Mouse (Mus musculus): ENCODE data around the gene Ttyh3. TPM values are rescaled to one million over a fixed set of nuclear protein-coding genes. Genes with fewer than 3 reads are reported as not detected.

Ttyh3 gene
- total and polyA plus RNA-seq, 3 experiments = 5.9 to 35.7 TPM; not detected in 1

DNA sequence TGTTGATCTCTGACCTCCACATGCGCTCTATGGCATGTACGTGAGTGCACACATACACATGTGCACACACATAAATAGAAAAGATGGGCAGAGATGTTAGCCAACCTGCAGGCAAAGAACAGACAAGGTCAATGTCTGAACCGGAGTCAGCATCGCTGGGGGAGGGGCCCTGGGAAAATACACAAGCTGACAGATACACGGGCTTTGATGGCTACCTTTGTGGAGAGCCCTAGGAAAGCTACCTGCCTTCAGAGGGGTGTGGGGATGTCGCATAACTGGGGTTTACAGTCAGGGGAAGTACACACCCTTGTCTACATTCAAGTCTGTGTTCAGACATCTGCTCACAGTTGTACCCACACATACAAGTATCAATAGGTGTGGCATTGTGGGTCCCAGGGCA is 10.3 kb downstream of the Ttyh3 start:
- no peak for DNase-seq (ENCODE audit: low read depth, low spot score)
- Histone ChIP-seq H3K27me3 (ENCODE audit: control insufficient read depth in 1 of 2, insufficient read depth in 2 of 2, low read length in 2 of 2) (no peaks in the 10 kb centered on the region), H3K27ac (ENCODE audit: control insufficient read depth, low read depth, low read length) (no peak overlapping the region), H3K9ac (ENCODE audit: control insufficient read depth, low read depth, low read length, poor library complexity, severe bottlenecking) (no peak overlapping the region), H3K4me1 (ENCODE audit: control insufficient read depth in 1 of 2, insufficient read depth in 2 of 2, low read length in 2 of 2) (peaks cover 5 to 16% of the 10 kb centered on the region in 2 experiments), H3K4me3 (ENCODE audit: control insufficient read depth in 1 of 2, insufficient read depth in 1 of 2, low read depth in 2 of 2, low read length in 2 of 2) (no peak overlapping the region), H3K9me3 (replicated peaks; ENCODE audit: insufficient read depth, low read length) (no peaks in the 10 kb centered on the region), H3K79me2 (ENCODE audit: control insufficient read depth, insufficient read depth, low read length, poor library complexity) (no peaks in the 10 kb centered on the region), H3K36me3 (ENCODE audit: control insufficient read depth in 1 of 2, insufficient read depth in 2 of 2, low read length in 2 of 2) (peaks cover 0 to 9% of the 10 kb centered on the region in 2 experiments; a peak in 2 of 4 replicates)
- TF ChIP-seq RAD21 (IDR thresholded peaks at IDR 0.05; ENCODE audit: low read depth, low read length) (no peak), MYB (IDR thresholded peaks at IDR 0.05; ENCODE audit: low read depth, low read length) (no peak), MEF2A (IDR thresholded peaks at IDR 0.05; ENCODE audit: extremely low read depth, insufficient replicate concordance, low read depth, low read length, poor library complexity, severe bottlenecking) (no peak), TCF12 (IDR thresholded peaks at IDR 0.05; ENCODE audit: low read depth, low read length) (no peak), ELF1 (IDR thresholded peaks at IDR 0.05; ENCODE audit: low read depth, low read length) (no peak), ZC3H11A (IDR thresholded peaks at IDR 0.05; ENCODE audit: low read depth, low read length) (no peak), TAL1 (IDR thresholded peaks at IDR 0.05; ENCODE audit: low read length) (no peak), ZNF384 (IDR thresholded peaks at IDR 0.05; ENCODE audit: low read depth, low read length) (no peak), CHD2 (IDR thresholded peaks at IDR 0.05; ENCODE audit: low read length) (no peak), JUND (IDR thresholded peaks at IDR 0.05; ENCODE audit: low read depth, low read length) (no peak), HCFC1 (IDR thresholded peaks at IDR 0.05; ENCODE audit: low read depth, low read length) (no peak), TBP (IDR thresholded peaks at IDR 0.05; ENCODE audit: low read depth, low read length) (no peak), ETS1 (IDR thresholded peaks at IDR 0.05; ENCODE audit: low read depth, low read length) (no peak), GATA1 (IDR thresholded peaks at IDR 0.05; ENCODE audit: low read depth, low read length) (no peak), NELFE (IDR thresholded peaks at IDR 0.05; ENCODE audit: low read depth, low read length) (no peak), MAFK (IDR thresholded peaks at IDR 0.05; ENCODE audit: borderline replicate concordance, low read depth, low read length) (no peak)

DNA sequence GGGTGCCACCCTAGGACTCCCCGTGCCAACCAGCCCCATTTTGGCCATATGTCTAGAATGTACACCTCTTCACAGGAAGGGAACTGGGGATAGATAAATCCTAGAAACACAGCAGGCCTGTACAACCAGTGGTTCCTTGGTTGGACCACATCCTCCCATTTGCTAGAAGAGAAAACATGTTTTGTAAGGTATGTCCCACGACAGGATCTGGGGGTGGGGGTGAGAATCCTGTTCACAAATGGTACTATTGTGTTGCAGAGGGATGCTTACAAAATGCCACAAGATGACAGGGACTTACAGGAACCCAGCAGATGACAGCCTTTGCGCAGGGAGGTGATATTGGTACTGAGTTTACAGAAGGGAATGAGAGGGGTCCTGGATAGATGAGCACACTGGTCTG is 10.8 kb downstream of the Ttyh3 start:
- no peak overlapping the region for H3K4me3 ChIP-seq (ENCODE audit: control insufficient read depth in 1 of 2, insufficient read depth in 1 of 2, low read depth in 2 of 2, low read length in 2 of 2)
- H3K27ac ChIP-seq (ENCODE audit: control insufficient read depth, low read depth, low read length) = no peak overlapping the region
- peaks cover 5 to 16% of the 10 kb centered on the region in 2 experiments for H3K4me1 ChIP-seq (ENCODE audit: control insufficient read depth in 1 of 2, insufficient read depth in 2 of 2, low read length in 2 of 2)

More for the DNA sequence above, 10.8 kb downstream of the Ttyh3 start:
- no peak for TF ChIP-seq MYC (IDR thresholded peaks at IDR 0.05; ENCODE audit: low read depth, low read length)
- TF ChIP-seq GATA1 (IDR thresholded peaks at IDR 0.05; ENCODE audit: low read depth, low read length) = no peak
- TF ChIP-seq TCF12 (IDR thresholded peaks at IDR 0.05; ENCODE audit: low read depth, low read length) = no peak
- TF ChIP-seq SIN3A (IDR thresholded peaks at IDR 0.05; ENCODE audit: low read length) = no peak
- no peak for TF ChIP-seq UBTF (IDR thresholded peaks at IDR 0.05; ENCODE audit: borderline replicate concordance, insufficient read depth, low read depth, low read length)
- no peak for TF ChIP-seq ELF1 (IDR thresholded peaks at IDR 0.05; ENCODE audit: low read depth, low read length)
- TF ChIP-seq CTCF (IDR thresholded peaks at IDR 0.05 in 2 of 3, conservative IDR thresholded peaks at IDR 0.05 in 1 of 3; ENCODE audit: control insufficient read depth in 1 of 3, insufficient read depth in 1 of 3, low read depth in 2 of 3, low read length in 3 of 3, poor library complexity in 1 of 3, severe bottlenecking in 1 of 3) = no peak
- no peak for TF ChIP-seq MAZ (IDR thresholded peaks at IDR 0.05; ENCODE audit: low read depth, low read length)
- no peak for TF ChIP-seq ZKSCAN1 (IDR thresholded peaks at IDR 0.05; ENCODE audit: low read depth, low read length)
- no peak for TF ChIP-seq E2F4 (IDR thresholded peaks at IDR 0.05; ENCODE audit: borderline replicate concordance, low read depth, low read length)
- TF ChIP-seq RCOR1 (IDR thresholded peaks at IDR 0.05; ENCODE audit: low read depth, low read length) = no peak
- TF ChIP-seq HCFC1 (IDR thresholded peaks at IDR 0.05; ENCODE audit: low read depth, low read length) = no peak
- no peak for TF ChIP-seq RAD21 (IDR thresholded peaks at IDR 0.05; ENCODE audit: low read depth, low read length)
- TF ChIP-seq GABPA (IDR thresholded peaks at IDR 0.05; ENCODE audit: low read depth, low read length) = no peak
- no peak for TF ChIP-seq CHD2 (IDR thresholded peaks at IDR 0.05; ENCODE audit: low read length)
- TF ChIP-seq NELFE (IDR thresholded peaks at IDR 0.05; ENCODE audit: low read depth, low read length) = no peak
- no peak for TF ChIP-seq POLR2A (IDR thresholded peaks at IDR 0.05; ENCODE audit: control insufficient read depth in 1 of 2, insufficient read depth in 1 of 2, low read depth in 1 of 2, low read length in 2 of 2, poor library complexity in 1 of 2)
- no peak for TF ChIP-seq MEF2A (IDR thresholded peaks at IDR 0.05; ENCODE audit: extremely low read depth, insufficient replicate concordance, low read depth, low read length, poor library complexity, severe bottlenecking)
- TF ChIP-seq USF2 (IDR thresholded peaks at IDR 0.05; ENCODE audit: borderline replicate concordance in 1 of 2, insufficient read depth in 1 of 2, low read depth in 1 of 2, low read length in 2 of 2) = no peak
- no peak for TF ChIP-seq JUND (IDR thresholded peaks at IDR 0.05; ENCODE audit: low read depth, low read length)
- H3K79me2 ChIP-seq (ENCODE audit: control insufficient read depth, insufficient read depth, low read length, poor library complexity) = no peaks in the 10 kb centered on the region
- H3K9me3 ChIP-seq (replicated peaks; ENCODE audit: insufficient read depth, low read length) = no peaks in the 10 kb centered on the region
- H3K9ac ChIP-seq (ENCODE audit: control insufficient read depth, low read depth, low read length, poor library complexity, severe bottlenecking) = no peak overlapping the region
- H3K36me3 ChIP-seq (ENCODE audit: control insufficient read depth in 1 of 2, insufficient read depth in 2 of 2, low read length in 2 of 2) = peaks cover 0 to 9% of the 10 kb centered on the region in 2 experiments; a peak in 2 of 4 replicates
- DNase-seq (ENCODE audit: low read depth, low spot score) = no peak
- H3K27me3 ChIP-seq (ENCODE audit: control insufficient read depth in 1 of 2, insufficient read depth in 2 of 2, low read length in 2 of 2) = no peaks in the 10 kb centered on the region
